Mouse (Mus musculus) forelimb bud, embryonic 11.5 days (tissue): ENCODE measurements around the gene C1ra.
"Not testable (repeated sequence)": the region's sequence is repeated elsewhere in the genome, so short reads cannot be mapped to it uniquely, and the experiment has no call there.

ENCODE experiments used
- DNase-seq: peaks from one replicate; pipeline ENCODE4 v3.0.0-alpha.2; 2012; ENCODE audit warnings: low read depth, low spot score

The C1ra gene

GRCm38 (mm10) chr6:124512355-124512836, at the start of gene C1ra:
C1ra (plus strand) TSS chr6:124512405.
- DNase-seq, result peak; percentile 51

DNA sequence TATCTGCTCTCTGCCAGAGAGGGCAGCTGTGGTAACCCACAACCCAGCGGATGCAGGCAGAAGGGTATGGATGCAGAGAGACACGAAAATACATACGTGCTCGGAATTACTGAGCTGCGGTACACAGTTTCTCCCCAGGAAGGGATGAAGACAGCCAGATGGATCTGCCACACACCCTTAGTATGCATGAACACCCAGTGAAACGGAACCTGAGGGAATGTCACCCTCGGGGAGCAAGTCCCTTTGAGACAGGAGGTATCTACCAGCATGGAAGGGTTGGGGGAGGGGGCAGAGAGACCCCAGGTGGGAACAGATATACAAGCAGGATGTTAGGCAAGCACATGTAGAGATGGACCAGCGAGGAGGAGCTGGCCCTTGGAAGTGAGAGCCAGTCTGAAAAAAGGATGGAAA, 48.3 kb upstream of the C1ra start:
- DNase-seq, result no peak

GRCm38 (mm10) chr6:124464305-124465271, 47.6 kb upstream of the C1ra start, which contains the start of gene Clstn3:
Clstn3 (minus strand) TSS chr6:124464794.
- peak; percentile 86 for DNase-seq

GRCm38 (mm10) chr6:124465299-124465698, 46.9 kb upstream of the C1ra start:
- DNase-seq, result no peak

DNA sequence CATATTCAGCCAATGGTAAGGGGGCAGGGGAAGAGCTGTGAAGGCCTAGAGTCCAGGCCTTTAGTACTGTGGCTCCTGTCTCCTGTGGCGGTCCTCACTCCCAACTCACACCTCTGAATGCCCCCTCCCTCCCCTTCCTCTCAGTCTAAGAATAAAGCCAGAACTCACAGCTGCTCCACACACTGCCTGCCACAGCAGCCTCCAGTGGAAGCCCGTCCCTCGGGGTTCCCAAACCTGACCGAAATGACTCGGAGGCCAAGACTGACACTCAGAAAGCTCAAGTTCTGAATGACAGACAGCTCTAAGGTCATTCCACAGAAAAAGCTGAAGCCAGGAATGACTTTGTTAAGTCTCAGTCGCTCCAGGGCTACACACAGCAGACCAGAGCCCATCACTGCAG, 46.5 kb upstream of the C1ra start:
- DNase-seq, result no peak

DNA sequence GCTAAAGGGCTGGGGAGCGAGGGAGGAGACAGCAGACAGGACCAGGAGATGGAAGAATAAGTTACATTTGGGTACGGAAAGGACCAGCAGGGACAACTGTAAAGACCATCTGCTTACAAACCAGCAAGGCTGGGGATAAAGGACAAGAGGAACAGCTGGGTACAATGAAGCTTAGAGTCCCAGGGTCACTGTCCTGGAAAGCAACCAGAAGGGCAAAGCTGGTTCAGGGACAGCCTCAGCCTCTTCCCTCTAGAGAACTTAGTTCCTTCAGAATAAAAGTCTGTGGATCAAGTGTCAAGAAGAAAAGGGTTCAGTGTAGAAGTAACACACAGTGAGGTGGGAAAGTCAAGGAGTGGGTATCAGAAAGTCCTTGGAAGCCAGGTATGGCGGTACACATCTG, 41.1 kb upstream of the C1ra start:
- DNase-seq, result no peak

GRCm38 (mm10) chr6:124471783-124472638, 40.2 kb upstream of the C1ra start:
- DNase-seq, result not testable (repeated sequence)

DNA sequence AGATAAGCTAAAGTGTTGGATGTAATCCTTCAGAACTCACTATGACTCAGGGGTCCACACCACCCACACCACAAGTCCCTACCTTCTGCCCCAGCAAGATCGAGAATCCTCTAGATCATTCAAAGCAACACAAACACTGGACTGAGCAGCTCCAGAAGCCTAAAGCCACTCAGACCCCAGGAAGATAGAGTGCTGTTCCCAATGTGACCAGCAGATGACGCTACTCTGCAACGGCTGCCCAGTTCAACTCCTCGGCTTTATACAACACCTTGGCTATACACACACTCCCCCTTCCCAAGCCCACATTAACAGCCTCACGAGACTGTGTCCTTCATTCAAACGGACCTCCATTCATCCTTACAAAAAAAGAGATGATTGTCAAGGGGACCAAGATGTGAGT, 39.4 kb upstream of the C1ra start:
- no peak for DNase-seq

DNA sequence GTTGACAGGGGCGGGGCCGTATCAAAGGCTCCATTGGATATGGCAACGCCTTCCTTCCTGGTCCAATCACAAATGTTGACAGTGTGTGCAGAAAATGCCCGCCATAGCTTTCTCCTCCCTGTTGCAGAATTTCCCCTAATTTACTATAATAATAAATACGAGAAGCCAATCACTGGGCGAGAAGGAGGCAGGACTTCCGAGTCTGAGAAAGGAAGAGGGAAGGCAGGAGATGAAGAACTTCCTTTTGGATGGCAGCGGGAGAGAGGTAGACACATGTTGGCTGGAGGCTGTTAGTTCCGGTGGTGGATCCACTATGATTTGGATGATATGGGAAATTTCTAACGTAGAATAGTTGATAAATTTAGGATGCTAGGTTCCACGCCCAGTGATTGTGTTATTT, 37.6 kb upstream of the C1ra start:
- no peak for DNase-seq

- DNase-seq, result not testable (repeated sequence)
Observed at GRCm38 (mm10) chr6:124475335-124476075, 36.7 kb upstream of the C1ra start.

DNA sequence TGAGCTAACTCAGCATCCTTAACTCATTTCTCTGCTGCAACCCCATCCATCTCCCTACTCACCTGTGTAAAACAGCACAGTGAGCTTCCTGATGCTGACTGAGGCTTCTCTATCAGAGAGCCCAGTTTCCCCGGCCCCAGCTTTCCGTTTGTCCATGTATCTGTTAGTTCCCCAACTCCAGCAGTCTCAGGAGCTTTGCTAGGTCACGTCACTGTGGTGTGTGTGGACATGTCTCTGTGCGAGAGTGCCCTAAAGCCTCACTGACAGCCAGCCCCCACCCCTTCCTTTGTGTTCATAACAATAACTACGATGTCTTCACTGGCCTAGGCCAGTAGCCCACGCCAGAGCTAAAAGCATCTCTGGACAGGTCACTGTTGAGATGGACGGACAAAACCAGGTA, 36.0 kb upstream of the C1ra start:
- DNase-seq, result no peak

GRCm38 (mm10) chr6:124476796-124477195, 35.4 kb upstream of the C1ra start:
- no peak for DNase-seq

GRCm38 (mm10) chr6:124477221-124477655, 35.0 kb upstream of the C1ra start:
- DNase-seq, result no peak

DNA sequence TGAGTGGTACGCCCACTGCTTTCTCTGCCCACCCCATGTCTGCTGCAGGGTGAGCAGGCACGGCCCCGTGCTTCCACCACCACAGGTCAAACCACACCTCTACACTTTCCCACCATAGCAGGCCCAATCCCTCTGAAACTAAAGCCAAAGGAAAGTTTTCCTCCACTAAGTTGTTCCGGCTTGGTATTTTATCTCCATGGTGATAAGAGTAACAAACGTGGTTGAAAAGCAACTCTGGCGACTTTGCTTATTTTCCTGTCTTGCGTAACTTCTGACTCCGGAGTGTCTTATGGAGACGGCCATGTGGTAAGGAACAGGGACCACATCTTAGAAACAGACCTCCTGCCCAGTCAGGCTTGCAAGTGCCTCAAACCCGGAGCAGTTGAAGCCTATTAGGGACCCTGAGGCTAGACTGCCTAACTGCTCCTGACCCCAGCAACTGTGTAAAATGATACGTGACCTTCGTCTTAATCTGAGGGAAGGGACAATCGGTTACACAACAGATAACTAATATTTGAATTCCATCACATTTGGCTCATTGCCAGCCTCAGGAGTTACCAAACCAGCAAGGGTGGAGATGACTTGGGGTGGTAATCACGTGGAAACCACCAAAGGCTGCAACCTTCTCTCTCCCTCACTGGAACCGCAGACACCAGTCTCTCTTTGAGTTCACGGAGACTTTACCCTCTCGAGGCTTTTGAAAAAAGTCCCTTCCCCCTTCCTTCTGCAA, 34.1 kb upstream of the C1ra start:
- no peak for DNase-seq

DNA sequence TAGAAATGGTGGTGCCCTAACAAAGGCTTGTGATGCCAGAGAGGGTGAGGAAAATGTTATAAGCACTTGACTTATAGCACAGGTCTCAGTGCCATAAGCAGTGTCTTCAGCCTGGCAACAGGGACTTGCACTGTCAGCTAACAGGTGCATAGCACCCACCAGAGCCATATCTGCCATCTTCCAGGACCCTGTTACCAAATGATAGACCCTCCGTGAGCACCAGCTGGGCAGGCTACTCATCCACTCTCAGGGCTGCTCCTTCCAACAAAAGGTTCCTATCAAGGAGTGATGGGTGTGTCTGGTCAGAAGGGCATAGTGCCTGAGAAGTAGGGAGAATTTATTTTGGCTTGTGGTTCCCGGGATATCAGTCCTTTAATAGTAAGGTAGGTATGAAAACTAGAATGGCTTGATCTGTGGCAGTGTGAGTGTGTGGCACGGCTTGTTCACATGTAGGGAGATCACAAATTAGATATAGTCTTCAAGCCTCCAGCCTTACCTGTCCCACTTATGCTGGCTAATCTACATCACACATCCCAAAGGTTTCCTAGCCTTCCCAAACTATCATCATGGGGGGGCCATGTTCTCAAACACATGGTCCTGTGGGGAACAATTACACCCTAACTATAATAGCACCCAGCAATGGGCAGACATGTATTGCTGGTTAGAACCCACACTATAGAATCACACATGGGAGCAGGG, 33.2 kb upstream of the C1ra start:
- DNase-seq, result no peak

GRCm38 (mm10) chr6:124479573-124479930, 32.7 kb upstream of the C1ra start:
- no peak for DNase-seq

DNA sequence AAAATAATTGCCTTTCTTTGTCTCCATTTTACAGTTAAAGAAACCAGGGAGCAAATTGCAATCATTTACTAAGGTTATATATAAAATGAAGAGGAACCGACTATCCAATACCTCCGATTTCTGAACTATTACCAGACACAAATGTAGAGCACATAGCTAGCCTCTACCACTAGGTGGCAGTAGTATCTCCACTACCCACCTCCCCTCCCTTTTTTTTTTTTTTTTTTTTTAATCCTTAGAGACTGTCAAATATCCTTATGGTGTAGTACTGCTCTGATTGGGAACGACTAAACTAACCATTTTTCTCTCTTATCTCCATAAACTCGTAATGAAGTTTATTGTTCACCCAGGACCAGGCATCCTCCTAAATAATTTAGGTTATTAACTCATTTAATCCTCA, 31.9 kb upstream of the C1ra start:
- DNase-seq, result peak; percentile 56

DNA sequence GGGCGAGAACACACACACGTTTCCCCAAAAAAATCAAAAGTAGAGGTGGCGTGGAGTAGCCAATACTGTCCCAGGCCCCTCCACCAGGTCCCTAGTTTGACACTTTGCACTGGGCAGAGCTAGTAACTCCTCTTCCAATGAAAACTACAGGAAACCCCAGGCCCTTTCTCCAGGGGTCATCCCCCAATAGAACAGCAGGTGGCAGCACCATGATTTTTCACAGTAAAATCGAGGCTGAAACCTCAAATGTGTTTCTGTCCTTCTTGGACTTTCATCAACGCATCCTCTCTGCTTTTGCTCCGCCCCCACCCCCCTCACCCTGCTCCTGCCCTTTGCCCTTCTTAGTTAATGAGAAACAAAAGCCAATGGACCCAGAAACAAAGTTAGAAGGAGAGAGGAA, 30.6 kb upstream of the C1ra start:
- DNase-seq, result peak; percentile 63

DNA sequence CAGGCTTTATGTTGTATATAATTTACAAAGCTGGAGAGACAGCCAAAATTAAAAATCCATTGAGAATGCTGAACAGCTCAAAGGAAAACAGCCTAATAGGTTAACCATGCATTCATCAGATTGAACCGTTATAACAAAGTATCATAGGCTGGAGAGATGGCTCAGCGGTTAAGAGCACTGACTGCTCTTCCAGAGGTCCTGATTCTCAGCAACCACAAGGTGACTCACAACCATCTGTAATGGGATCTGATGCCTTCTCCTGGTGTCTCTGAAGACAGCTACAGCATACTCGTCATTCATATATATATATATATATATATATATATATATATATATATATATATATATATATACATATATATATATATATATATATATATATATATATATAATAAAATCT, 28.4 kb upstream of the C1ra start:
- not testable (repeated sequence) for DNase-seq

DNA sequence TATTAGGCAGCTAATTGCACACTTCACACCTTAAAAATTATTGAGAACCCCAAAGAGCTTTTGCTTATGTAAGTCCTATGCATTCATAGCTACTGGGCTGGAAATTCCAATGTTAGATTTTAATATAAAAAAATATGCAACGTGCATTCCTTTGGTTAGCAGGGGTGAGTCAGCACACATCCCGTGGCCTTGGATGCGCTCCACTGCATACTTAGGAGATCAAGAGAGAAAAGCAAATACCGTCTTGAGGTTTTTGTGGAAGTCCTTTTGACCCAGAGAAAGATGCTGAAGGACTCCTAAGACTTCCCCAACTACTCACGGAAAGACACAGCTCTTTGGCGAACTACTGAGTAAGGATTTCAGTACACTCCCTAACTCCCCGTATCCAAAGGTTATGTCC, 27.4 kb upstream of the C1ra start:
- no peak for DNase-seq
